Mouse (Mus musculus): ENCODE results near the gene Pkn3.

DNA sequence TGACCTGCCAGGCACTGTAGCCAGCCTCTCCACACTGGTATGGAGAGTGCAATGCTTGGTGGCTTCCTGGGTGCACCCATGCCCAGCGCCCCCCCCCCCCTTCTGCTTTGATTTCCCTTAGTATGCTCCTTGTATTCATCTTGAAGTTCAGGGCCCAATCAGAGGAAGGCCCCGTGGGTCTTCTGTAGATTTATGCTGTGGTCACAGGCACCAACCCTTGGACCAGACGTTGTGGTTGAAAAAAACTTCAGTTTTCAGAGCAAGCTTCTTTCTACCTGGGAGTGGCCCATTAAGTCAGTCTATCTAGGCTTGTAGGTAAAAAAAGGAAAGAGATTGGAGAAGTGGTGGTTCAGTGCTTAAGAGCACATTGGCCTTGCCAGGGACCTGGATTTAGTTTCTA lies 13.7 kb upstream of the Pkn3 start:
- no peak for TF ChIP-seq POLR2A (IDR thresholded peaks at IDR 0.05; ENCODE audit: insufficient read length, low read depth)
- TF ChIP-seq MAX (IDR thresholded peaks at IDR 0.05; ENCODE audit: low read depth) = no peak
- no peak for TF ChIP-seq MYOD1 (IDR thresholded peaks at IDR 0.05; ENCODE audit: control insufficient read depth in 1 of 3, insufficient read length in 2 of 3, low read depth in 2 of 3)
- TF ChIP-seq E2F4 (IDR thresholded peaks at IDR 0.05; ENCODE audit: insufficient read depth) = no peak
- TF ChIP-seq USF1 (IDR thresholded peaks at IDR 0.05; ENCODE audit: low read depth) = no peak
- TF ChIP-seq TCF12 (IDR thresholded peaks at IDR 0.05; ENCODE audit: insufficient read depth, poor library complexity, severe bottlenecking) = no peak
- TF ChIP-seq MYOG (IDR thresholded peaks at IDR 0.05; ENCODE audit: control insufficient read depth in 1 of 3, insufficient read depth in 1 of 3, insufficient read length in 2 of 3, low read depth in 2 of 3) = no peak
- TF ChIP-seq REST (IDR thresholded peaks at IDR 0.05; ENCODE audit: insufficient read depth, insufficient read length) = no peak
- no peak for TF ChIP-seq SRF (IDR thresholded peaks at IDR 0.05; ENCODE audit: control insufficient read depth, insufficient read length, low read depth)
- TF ChIP-seq POLR2AphosphoS2 (IDR thresholded peaks at IDR 0.05; ENCODE audit: insufficient read length, low read depth) = no peak
- TF ChIP-seq TCF3 (IDR thresholded peaks at IDR 0.05; ENCODE audit: insufficient read length, low read depth) = no peak
